Mouse (Mus musculus): Measurements from ENCODE around the gene Ccm2l.

The Ccm2l gene

GRCm38 (mm10) chr2:153065747-153066508 lies at the start of gene Ccm2l:
Gene Ccm2l, plus strand, starts transcription at chr2:153065955.
- no peak for DNase-seq (ENCODE audit: extremely low spot score, low read depth, low spot score)

- no peak for DNase-seq (ENCODE audit: extremely low spot score, low read depth, low spot score)
Measured at GRCm38 (mm10) chr2:153016786-153017185, 49.0 kb upstream of the Ccm2l start.

- DNase-seq (ENCODE audit: extremely low spot score, low read depth, low spot score) = no peak
Measured at GRCm38 (mm10) chr2:153019355-153019754, 46.4 kb upstream of the Ccm2l start.

GRCm38 (mm10) chr2:153021163-153021562 lies 44.6 kb upstream of the Ccm2l start:
- DNase-seq (ENCODE audit: extremely low spot score, low read depth, low spot score) = no peak

GRCm38 (mm10) chr2:153022855-153023254 lies 42.9 kb upstream of the Ccm2l start:
- DNase-seq (ENCODE audit: extremely low spot score, low read depth, low spot score) = no peak

GRCm38 (mm10) chr2:153026052-153026451 lies 39.7 kb upstream of the Ccm2l start:
- DNase-seq (ENCODE audit: extremely low spot score, low read depth, low spot score) = no peak

- no peak for DNase-seq (ENCODE audit: extremely low spot score, low read depth, low spot score)
Measured at GRCm38 (mm10) chr2:153027501-153027900, 38.3 kb upstream of the Ccm2l start.

GRCm38 (mm10) chr2:153030422-153030821 lies 35.3 kb upstream of the Ccm2l start:
- no peak for DNase-seq (ENCODE audit: extremely low spot score, low read depth, low spot score)

GRCm38 (mm10) chr2:153031126-153032082 lies 34.4 kb upstream of the Ccm2l start, which contains the start of gene Xkr7:
Gene Xkr7, plus strand, starts transcription at chr2:153031852.
- DNase-seq (ENCODE audit: extremely low spot score, low read depth, low spot score) = no peak

GRCm38 (mm10) chr2:153032083-153032842 lies 33.5 kb upstream of the Ccm2l start:
- DNase-seq (ENCODE audit: extremely low spot score, low read depth, low spot score) = peak; percentile 46

GRCm38 (mm10) chr2:153032973-153033372 lies 32.8 kb upstream of the Ccm2l start:
- DNase-seq (ENCODE audit: extremely low spot score, low read depth, low spot score) = no peak

GRCm38 (mm10) chr2:153033545-153034230 lies 32.1 kb upstream of the Ccm2l start:
- no peak for DNase-seq (ENCODE audit: extremely low spot score, low read depth, low spot score)

- no peak for DNase-seq (ENCODE audit: extremely low spot score, low read depth, low spot score)
Measured at GRCm38 (mm10) chr2:153036690-153037089, 29.1 kb upstream of the Ccm2l start.

GRCm38 (mm10) chr2:153043886-153044285 lies 21.9 kb upstream of the Ccm2l start:
- DNase-seq (ENCODE audit: extremely low spot score, low read depth, low spot score) = no peak

- no peak for DNase-seq (ENCODE audit: extremely low spot score, low read depth, low spot score)
Measured at GRCm38 (mm10) chr2:153045884-153046299, 19.9 kb upstream of the Ccm2l start.

GRCm38 (mm10) chr2:153047828-153048465 lies 17.8 kb upstream of the Ccm2l start:
- no peak for DNase-seq (ENCODE audit: extremely low spot score, low read depth, low spot score)

- DNase-seq (ENCODE audit: extremely low spot score, low read depth, low spot score) = no peak
Measured at GRCm38 (mm10) chr2:153049288-153049996, 16.3 kb upstream of the Ccm2l start.

- DNase-seq (ENCODE audit: extremely low spot score, low read depth, low spot score) = no peak
Measured at GRCm38 (mm10) chr2:153049997-153050358, 15.8 kb upstream of the Ccm2l start.

- DNase-seq (ENCODE audit: extremely low spot score, low read depth, low spot score) = no peak
Measured at GRCm38 (mm10) chr2:153051095-153051494, 14.7 kb upstream of the Ccm2l start.

All from hindlimb bud, embryonic 11.5 days (tissue).